Mouse (Mus musculus) limb, embryonic 12.5 days (tissue): ENCODE results near the gene Calr3. TPM values are rescaled to one million over a fixed set of nuclear protein-coding genes. Genes with fewer than 3 reads are reported as not detected.
A peak's percentile ranks its signal among the peaks of the same experiment; 100 is the strongest.

ENCODE experiments used
- ATAC-seq: fragments of 200-750 bp; cut with Nextera tagmentation; 2 replicates; pipeline ENCODE4 v1.8.0; 2017; ENCODE audit warnings: low read depth, moderate TSS enrichment; ENCODE audit not compliant: insufficient number of reproducible peaks, insufficient read depth, low FRiP score, low TSS enrichment
- H3K27ac ChIP-seq: fragments of 300-500 bp; sonication (generic); 2 replicates; pipeline ENCODE4 v1.5.1; 2016; ENCODE audit warnings: mild to moderate bottlenecking, moderate library complexity
- H3K27me3 ChIP-seq: fragments of 300-500 bp; sonication (generic); 2 replicates; pipeline ENCODE4 v1.6.1; 2016; ENCODE audit warnings: mild to moderate bottlenecking, moderate library complexity
- H3K36me3 ChIP-seq: fragments of 300-500 bp; sonication (generic); 2 replicates; pipeline ENCODE4 v1.6.1; 2016; ENCODE audit warnings: mild to moderate bottlenecking, moderate library complexity
- H3K4me1 ChIP-seq: fragments of 300-500 bp; sonication (generic); replicated peaks from 2 replicates; pipeline ENCODE4 v1.6.1; 2016
- H3K4me2 ChIP-seq: fragments of 300-500 bp; sonication (generic); 2 replicates; pipeline ENCODE4 v1.6.1; 2016; ENCODE audit warnings: mild to moderate bottlenecking, moderate library complexity
- H3K4me3 ChIP-seq: fragments of 300-500 bp; sonication (generic); replicated peaks from 2 replicates; pipeline ENCODE4 v1.5.1; 2016; ENCODE audit warnings: mild to moderate bottlenecking
- H3K9ac ChIP-seq: fragments of 300-500 bp; sonication (generic); replicated peaks from 2 replicates; pipeline ENCODE4 v1.6.1; 2016; ENCODE audit warnings: mild to moderate bottlenecking, moderate library complexity
- H3K9me3 ChIP-seq: fragments of 300-500 bp; sonication (generic); 2 replicates; pipeline ENCODE4 v1.6.1; 2016; ENCODE audit warnings: mild to moderate bottlenecking, moderate library complexity
- WGBS: fragments of 180-500 bp; shearing (Covaris S2); methylation state at CpG from one replicate; pipeline ENCODE4 v1.1.7; 2016; 5-methylcytosine and 5-hydroxymethylcytosine counted together
- microRNA-seq: library from miRNA; unstranded; fragments of <30 nt; microRNA quantifications from one replicate; pipeline ENCODE4, GENCODE M21; 2017
- polyA plus RNA-seq: library from polyadenylated mRNA; unstranded; fragments of >200 nt; fragmentation: Nextera tagmentation; extraction: Ambion mirVana; gene quantifications from 2 replicates; pipeline ENCODE4 v1.2.1, GENCODE M21; 2016

Gene Calr3
- polyA plus RNA-seq, 1 experiment from 2014 or later: 1.6 TPM

GRCm38 (mm10) chr8:72401381-72401780, 42.3 kb downstream of the Calr3 start:
- Histone ChIP-seq H3K4me3 (no peak overlapping the region), H3K9ac (no peak overlapping the region), H3K4me2 (no peak overlapping the region), H3K36me3 (peaks cover 38% of the 10 kb centered on the region), H3K27ac (no peak overlapping the region), H3K27me3 (no peaks in the 10 kb centered on the region), H3K9me3 (no peaks in the 10 kb centered on the region), H3K4me1 (0 out of 2 replicates have a peak, but pooled peaks cover 3% of the 10 kb centered on the region)
- 93% methylated on average over 1 of the region's 1 CpGs for WGBS
- ATAC-seq: no peak

GRCm38 (mm10) chr8:72385737-72386136, 57.9 kb downstream of the Calr3 start:
- Histone ChIP-seq H3K4me1 (no peaks in the 10 kb centered on the region), H3K4me3 (no peak overlapping the region), H3K36me3 (peaks cover 99% of the 10 kb centered on the region), H3K27me3 (no peaks in the 10 kb centered on the region), H3K9ac (no peak overlapping the region), H3K9me3 (no peaks in the 10 kb centered on the region), H3K4me2 (no peak overlapping the region), H3K27ac (no peak overlapping the region)
- 95% methylated on average over 2 of the region's 2 CpGs for WGBS
- ATAC-seq: no peak

GRCm38 (mm10) chr8:72382395-72382794, 61.3 kb downstream of the Calr3 start:
- Histone ChIP-seq H3K4me3 (no peak overlapping the region), H3K9ac (no peak overlapping the region), H3K36me3 (peaks cover 100% of the 10 kb centered on the region), H3K27me3 (no peaks in the 10 kb centered on the region), H3K9me3 (no peaks in the 10 kb centered on the region), H3K4me1 (no peaks in the 10 kb centered on the region), H3K27ac (no peak overlapping the region), H3K4me2 (no peak overlapping the region)
- ATAC-seq: no peak
- WGBS: 62% methylated on average over 5 of the region's 5 CpGs

GRCm38 (mm10) chr8:72380656-72381055, 63.0 kb downstream of the Calr3 start:
- H3K9ac ChIP-seq: no peak overlapping the region
- H3K4me1 ChIP-seq: no peaks in the 10 kb centered on the region
- peaks cover 100% of the 10 kb centered on the region for H3K36me3 ChIP-seq
- H3K27ac ChIP-seq: no peak overlapping the region
- no peaks in the 10 kb centered on the region for H3K9me3 ChIP-seq
- H3K27me3 ChIP-seq: no peaks in the 10 kb centered on the region
- 91% methylated on average over 8 of the region's 8 CpGs for WGBS
- H3K4me3 ChIP-seq: no peak overlapping the region
- H3K4me2 ChIP-seq: no peak overlapping the region
- ATAC-seq: no peak

- Histone ChIP-seq H3K4me1 (no peaks in the 10 kb centered on the region), H3K27ac (no peak overlapping the region), H3K4me2 (no peak overlapping the region), H3K27me3 (no peaks in the 10 kb centered on the region), H3K9me3 (no peaks in the 10 kb centered on the region), H3K9ac (no peak overlapping the region), H3K4me3 (no peak overlapping the region), H3K36me3 (peaks cover 98% of the 10 kb centered on the region)
- 88% methylated on average over 2 of the region's 2 CpGs for WGBS
- ATAC-seq: no peak
These were observed 66.8 kb downstream of the Calr3 start for GRCm38 (mm10) chr8:72376900-72377299.

GRCm38 (mm10) chr8:72376309-72376708, 67.4 kb downstream of the Calr3 start:
- WGBS: 90% methylated on average over 5 of the region's 5 CpGs
- no peak overlapping the region for H3K9ac ChIP-seq
- no peaks in the 10 kb centered on the region for H3K27me3 ChIP-seq
- H3K4me2 ChIP-seq: no peak overlapping the region
- H3K4me1 ChIP-seq: no peaks in the 10 kb centered on the region
- no peak for ATAC-seq
- no peaks in the 10 kb centered on the region for H3K9me3 ChIP-seq
- H3K4me3 ChIP-seq: no peak overlapping the region
- peaks cover 98% of the 10 kb centered on the region for H3K36me3 ChIP-seq
- no peak overlapping the region for H3K27ac ChIP-seq

- Histone ChIP-seq H3K27me3 (no peaks in the 10 kb centered on the region), H3K27ac (no peak overlapping the region), H3K9me3 (no peaks in the 10 kb centered on the region), H3K4me3 (no peak overlapping the region), H3K4me2 (no peak overlapping the region), H3K4me1 (no peaks in the 10 kb centered on the region), H3K9ac (no peak overlapping the region), H3K36me3 (peaks cover 98% of the 10 kb centered on the region)
- no peak for ATAC-seq
- WGBS: 87% methylated on average over 5 of the region's 5 CpGs
These were observed 68.5 kb downstream of the Calr3 start for GRCm38 (mm10) chr8:72375161-72375560.

Small RNA genes within 50 kb of the gene (microRNA-seq; reads per million reads assigned to microRNA genes)
- 3.0 reads per million, percentile 8 among the genes with 10 or more reads in this experiment for gene Mir7068

Other genes starting within 250 kb of the Calr3 start
- not detected in 2 replicates for gene Cib3, start 231.0 kb downstream of the Calr3 start, polyA plus RNA-seq
- not detected in 2 replicates for gene Gm11034, start 230.2 kb downstream of the Calr3 start, polyA plus RNA-seq
- 63.5 and 64.2 TPM in 2 replicates for gene Fam32a, start 224.1 kb downstream of the Calr3 start, polyA plus RNA-seq
- gene Ap1m1, start 203.9 kb downstream of the Calr3 start, polyA plus RNA-seq: 122 and 123 TPM in 2 replicates
- 30.3 and 32.4 TPM in 2 replicates for gene Gm10282, start 138.6 kb downstream of the Calr3 start, polyA plus RNA-seq
- 5.3 and 6.0 TPM in 2 replicates for gene Klf2, start 124.8 kb downstream of the Calr3 start, polyA plus RNA-seq
- gene Eps15l1, start 22.4 kb downstream of the Calr3 start, polyA plus RNA-seq: 71.8 and 74.6 TPM in 2 replicates
- gene 1700030K09Rik, start within 50 bp of the Calr3 start, polyA plus RNA-seq: 16.6 and 17.1 TPM in 2 replicates
- gene Cherp, start 31.4 kb upstream of the Calr3 start, polyA plus RNA-seq: 61.2 and 72.2 TPM in 2 replicates
- 31.3 and 31.5 TPM in 2 replicates for gene Slc35e1, start 48.7 kb upstream of the Calr3 start, polyA plus RNA-seq
- gene Med26, start 104.4 kb upstream of the Calr3 start, polyA plus RNA-seq: 20.2 and 21.4 TPM in 2 replicates
- 115 and 121 TPM in 2 replicates for gene Smim7, start 127.2 kb upstream of the Calr3 start, polyA plus RNA-seq
- 15.5 and 16.5 TPM in 2 replicates for gene Tmem38a, start 128.2 kb upstream of the Calr3 start, polyA plus RNA-seq
- gene Nwd1, start 202.8 kb upstream of the Calr3 start, polyA plus RNA-seq: not detected in 2 replicates